In the genomic region with DNA sequence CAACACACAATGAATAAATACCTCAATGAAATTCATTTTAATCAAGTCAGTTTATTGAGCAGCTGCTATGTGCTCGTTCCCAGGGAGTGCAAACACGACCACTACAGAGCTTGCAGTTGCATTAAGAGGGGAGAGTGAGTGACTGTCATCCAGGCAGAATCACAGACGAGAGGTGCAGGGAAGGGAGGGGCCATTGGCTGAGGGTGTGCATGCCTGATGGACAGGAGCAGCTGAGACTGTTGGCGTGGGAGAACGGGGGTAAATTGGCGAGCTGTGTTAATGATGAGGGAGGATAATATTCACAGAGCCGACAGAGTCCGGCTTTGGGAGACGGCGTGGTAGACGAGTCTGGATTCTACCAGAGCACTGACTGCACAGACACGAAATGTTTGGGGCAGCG, we compare ENCODE assay signal across 29 mouse cellular contexts. TPM values are rescaled to one million over a fixed set of nuclear protein-coding genes. Genes with fewer than 3 reads are reported as not detected.
DNase-seq lines count a peak whose midpoint lies in the region; ATAC-seq and TF ChIP-seq lines count a peak whose summit lies in the region.
"Had no signal": no experiment of that assay in that cellular context is flagged by ENCODE, and none has a peak within 500 bp of the region (broad histone marks: within the 10 kb centered on the region; RNA-seq: fewer than 3 reads in every experiment).

No protein-coding gene starts in this region.

- H3K27ac ChIP-seq in forebrain, embryonic 16.5 days (ENCODE audit: low read length): no peak overlapping the region
- H3K27ac ChIP-seq in forebrain, embryonic 13.5 days: no peak overlapping the region
- peak overlapping the region; percentile 65 for H3K27ac ChIP-seq in gastrocnemius, adult 2 months
- H3K27ac ChIP-seq in hindbrain, embryonic 14.5 days: no peak overlapping the region
- H3K27ac ChIP-seq: heart, embryonic 10.5 days; heart, embryonic 15.5 days; hindbrain, postnatal 0 days; intestine, embryonic 15.5 days; liver, embryonic 15.5 days; midbrain, embryonic 13.5 days; stomach, embryonic 15.5 days had no signal

- H3K79me2 ChIP-seq in C2C12 (ENCODE audit: control insufficient read depth, insufficient read depth): no peaks in the 10 kb centered on the region

- peaks cover 33% of the 10 kb centered on the region for H3K36me3 ChIP-seq in forebrain, embryonic 16.5 days (ENCODE audit: control insufficient read depth, insufficient read depth)
- peaks cover 58% of the 10 kb centered on the region for H3K36me3 ChIP-seq in forebrain, embryonic 13.5 days (ENCODE audit: poor library complexity, severe bottlenecking)
- H3K36me3 ChIP-seq in C2C12 (ENCODE audit: control insufficient read depth, insufficient read depth): no peaks in the 10 kb centered on the region
- peaks cover 85% of the 10 kb centered on the region for H3K36me3 ChIP-seq in hindbrain, embryonic 14.5 days (replicated peaks; ENCODE audit: control insufficient read depth, insufficient read depth)
- H3K36me3 ChIP-seq: liver, embryonic 15.5 days had no signal

- H3K27me3 ChIP-seq in forebrain, embryonic 16.5 days (replicated peaks; ENCODE audit: control insufficient read depth, insufficient read depth, low read length): no peaks in the 10 kb centered on the region
- no peaks in the 10 kb centered on the region for H3K27me3 ChIP-seq in forebrain, embryonic 13.5 days
- H3K27me3 ChIP-seq in C2C12 (ENCODE audit: control insufficient read depth, insufficient read depth, insufficient read length): no peaks in the 10 kb centered on the region
- no peaks in the 10 kb centered on the region for H3K27me3 ChIP-seq in hindbrain, embryonic 14.5 days (ENCODE audit: control insufficient read depth, insufficient read depth, low read length)
- H3K27me3 ChIP-seq: heart, embryonic 15.5 days; intestine, embryonic 15.5 days; liver, embryonic 15.5 days; midbrain, embryonic 13.5 days; stomach, embryonic 15.5 days had no signal

- TF ChIP-seq CTCF in C2C12 (IDR thresholded peaks at IDR 0.05; ENCODE audit: control insufficient read depth, insufficient read depth, insufficient read length): no peak
- no peak for TF ChIP-seq CTCF in gastrocnemius, adult 2 months (IDR thresholded peaks at IDR 0.05)

- H3K4me3 ChIP-seq in forebrain, embryonic 16.5 days (replicated peaks; ENCODE audit: low read length): no peak overlapping the region
- no peak overlapping the region for H3K4me3 ChIP-seq in forebrain, embryonic 13.5 days
- H3K4me3 ChIP-seq in C2C12 (ENCODE audit: insufficient read depth, poor library complexity, severe bottlenecking): no peak overlapping the region
- H3K4me3 ChIP-seq in gastrocnemius, adult 2 months: peak overlapping the region; percentile 42
- H3K4me3 ChIP-seq in hindbrain, embryonic 14.5 days (replicated peaks; ENCODE audit: low read length): no peak overlapping the region
- H3K4me3 ChIP-seq: heart, embryonic 10.5 days; heart, embryonic 15.5 days; intestine, embryonic 15.5 days; liver, embryonic 15.5 days; midbrain, embryonic 13.5 days; stomach, embryonic 15.5 days had no signal

- 64% methylated on average over 13 of the region's 13 CpGs for WGBS in forebrain, embryonic 16.5 days
- WGBS in forebrain, embryonic 13.5 days: 76% methylated on average over 13 of the region's 13 CpGs
- 78% methylated on average over 13 of the region's 13 CpGs for WGBS in hindbrain, embryonic 14.5 days

- H3K4me2 ChIP-seq in forebrain, embryonic 16.5 days (ENCODE audit: low read length): no peak overlapping the region
- no peak overlapping the region for H3K4me2 ChIP-seq in forebrain, embryonic 13.5 days
- H3K4me2 ChIP-seq in hindbrain, embryonic 14.5 days (replicated peaks): no peak overlapping the region
- H3K4me2 ChIP-seq: heart, embryonic 15.5 days; intestine, embryonic 15.5 days; liver, embryonic 15.5 days; lung, embryonic 14.5 days; midbrain, embryonic 13.5 days; stomach, embryonic 15.5 days had no signal

- H3K9ac ChIP-seq in forebrain, embryonic 16.5 days (replicated peaks; ENCODE audit: low read depth, low read length): no peak overlapping the region
- no peak overlapping the region for H3K9ac ChIP-seq in forebrain, embryonic 13.5 days
- no peak overlapping the region for H3K9ac ChIP-seq in hindbrain, embryonic 14.5 days
- H3K9ac ChIP-seq: heart, embryonic 15.5 days; intestine, embryonic 15.5 days; liver, embryonic 15.5 days; lung, embryonic 14.5 days; midbrain, embryonic 13.5 days; stomach, embryonic 15.5 days had no signal

- intact Hi-C loops in gastrocnemius, adult 2 months (cut with DNase I): no loop called here
- intact Hi-C loops in gastrocnemius, postnatal 36 days (cut with DNase I): no loop called here

- H3K9me3 ChIP-seq in forebrain, embryonic 16.5 days (ENCODE audit: control insufficient read depth, low read length): no peaks in the 10 kb centered on the region
- H3K9me3 ChIP-seq in forebrain, embryonic 13.5 days (replicated peaks): no peaks in the 10 kb centered on the region
- H3K9me3 ChIP-seq in hindbrain, embryonic 14.5 days (ENCODE audit: control insufficient read depth, low read length): no peaks in the 10 kb centered on the region
- H3K9me3 ChIP-seq: heart, embryonic 10.5 days; heart, embryonic 15.5 days; intestine, embryonic 15.5 days; liver, embryonic 15.5 days; midbrain, embryonic 13.5 days; stomach, embryonic 15.5 days had no signal

- H3K79me3 ChIP-seq in C2C12 (ENCODE audit: low read depth): no peaks in the 10 kb centered on the region

- DNase-seq in gastrocnemius, adult 2 months: peak; percentile 82
- DNase-seq in gastrocnemius, postnatal 36 days: peak; percentile 25 to 31
- no peak for DNase-seq in hindbrain, embryonic 14.5 days (ENCODE audit: low spot score)
- DNase-seq in layer of hippocampus, adult 18-20 months (ENCODE audit: low spot score in 2 of 2): no peak
- no peak for DNase-seq in urinary bladder, postnatal 10 days (ENCODE audit: low spot score)
- DNase-seq: adrenal gland, postnatal 14 days; cerebellum, adult 18-20 months; cerebellum, postnatal 10 days; kidney, adult 2 months; kidney, postnatal 36 days; layer of hippocampus, postnatal 36 days; left cerebral cortex, postnatal 4 days; lung, embryonic 14.5 days; lung, postnatal 14 days; right cerebral cortex, postnatal 14 days; thymus, postnatal 14 days had no signal

- ATAC-seq in forebrain, embryonic 16.5 days: peak; percentile 52; the same call in 1 of the 2 replicates
- no peak for ATAC-seq in forebrain, embryonic 13.5 days
- no peak for ATAC-seq in hindbrain, embryonic 14.5 days (ENCODE audit: low FRiP score)
- ATAC-seq: CD4-positive, CD25-positive, alpha-beta regulatory T cell, adult 4 months; hindbrain, postnatal 0 days; intestine, embryonic 15.5 days; midbrain, embryonic 13.5 days had no signal

- no peak overlapping the region for H3ac ChIP-seq in C2C12 (ENCODE audit: control insufficient read depth, insufficient read length, low read depth)

- H3K4me1 ChIP-seq in forebrain, embryonic 16.5 days (replicated peaks; ENCODE audit: control insufficient read depth, insufficient read depth, low read length): no peaks in the 10 kb centered on the region
- H3K4me1 ChIP-seq in forebrain, embryonic 13.5 days: no peaks in the 10 kb centered on the region
- no peaks in the 10 kb centered on the region for H3K4me1 ChIP-seq in hindbrain, embryonic 14.5 days (replicated peaks; ENCODE audit: control insufficient read depth, insufficient read depth, low read length)
- H3K4me1 ChIP-seq: heart, embryonic 10.5 days; heart, embryonic 15.5 days; intestine, embryonic 15.5 days; midbrain, embryonic 13.5 days; stomach, embryonic 15.5 days had no signal

TF ChIP-seq in C2C12, 6 proteins besides CTCF, POLR2A, EP300 and RAD21:
- no peak for TF ChIP-seq USF1 (IDR thresholded peaks at IDR 0.05; ENCODE audit: low read depth)
- no peak for TF ChIP-seq CEBPB (IDR thresholded peaks at IDR 0.05; ENCODE audit: low read depth)
- TF ChIP-seq MYOD1 (IDR thresholded peaks at IDR 0.05; ENCODE audit: control insufficient read depth, insufficient read length, low read depth): peak; percentile 99
- no peak for TF ChIP-seq MYOG (IDR thresholded peaks at IDR 0.05; ENCODE audit: control insufficient read depth, extremely low read depth, insufficient read length)

RNA-seq across cellular contexts. Expression of a gene that starts 39.8 kb away (rescaled TPM):
- polyA plus RNA-seq in forebrain, embryonic 16.5 days (2015; fragmentation: Nextera tagmentation; extraction: Ambion mirVana): 0.92 and 1.3 TPM in 2 replicates
- 0.89 and 1.0 TPM in 2 replicates for polyA plus RNA-seq in forebrain, embryonic 13.5 days (2015; fragmentation: Nextera tagmentation; extraction: Ambion mirVana)
- not detected for polyA plus RNA-seq in C2C12 (2012; fragmentation: generic; extraction: Trizol)
- total RNA-seq in gastrocnemius, adult 2 months (2021): 10 to 100 TPM in 1 of 2 experiments, 1 to 10 TPM in 1; 7.1 to 10.1 TPM
- 10 to 100 TPM; 12.0 to 12.4 TPM for total RNA-seq in gastrocnemius, postnatal 36 days (2021)
- polyA plus RNA-seq in hindbrain, embryonic 14.5 days (2014; fragmentation: Nextera tagmentation; extraction: Ambion mirVana): 1.1 and 1.5 TPM in 2 replicates
- total RNA-seq in layer of hippocampus, adult 18-20 months (2021): 1 to 10 TPM; 7.1 to 8.8 TPM
- total RNA-seq: common myeloid progenitor, adult 5-6 weeks; megakaryocyte-erythroid progenitor cell, adult 5-6 weeks had no signal
- polyA plus RNA-seq: CD4-positive, CD25-positive, alpha-beta regulatory T cell, adult 4 months had no signal

Comparison
In these comparisons a context has a peak if more than half of its experiments do, and no peak if none do; other contexts are left out.
1. DNase-seq: peak in gastrocnemius, adult 2 months (single experiment) and gastrocnemius, postnatal 36 days (2 of 2); none in hindbrain, embryonic 14.5 days (single experiment), layer of hippocampus, adult 18-20 months (0 of 2) and urinary bladder, postnatal 10 days (single experiment).